Mouse (Mus musculus): ENCODE measurements around the gene AK157302. TPM values are rescaled to one million over a fixed set of nuclear protein-coding genes. Genes with fewer than 3 reads are reported as not detected.

The AK157302 gene
- total RNA-seq (2014; rRNA removed) (0.14 and 0.16 TPM in 2 replicates), polyA plus RNA-seq (2015; fragmentation: Nextera tagmentation; extraction: Ambion mirVana) (0.43 and 0.53 TPM in 2 replicates)

GRCm38 (mm10) chr13:21495080-21495479, at the start of gene AK157302:
AK157302 (plus strand) TSS chr13:21495223.
- WGBS: 92% methylated on average over 21 of the region's 21 CpGs
- no peaks in the 10 kb centered on the region for H3K27me3 ChIP-seq (ENCODE audit: insufficient read depth, low read length)
- no peak within 1 kb of the TSS for H3K4me2 ChIP-seq (ENCODE audit: low read depth, low read length)

DNA sequence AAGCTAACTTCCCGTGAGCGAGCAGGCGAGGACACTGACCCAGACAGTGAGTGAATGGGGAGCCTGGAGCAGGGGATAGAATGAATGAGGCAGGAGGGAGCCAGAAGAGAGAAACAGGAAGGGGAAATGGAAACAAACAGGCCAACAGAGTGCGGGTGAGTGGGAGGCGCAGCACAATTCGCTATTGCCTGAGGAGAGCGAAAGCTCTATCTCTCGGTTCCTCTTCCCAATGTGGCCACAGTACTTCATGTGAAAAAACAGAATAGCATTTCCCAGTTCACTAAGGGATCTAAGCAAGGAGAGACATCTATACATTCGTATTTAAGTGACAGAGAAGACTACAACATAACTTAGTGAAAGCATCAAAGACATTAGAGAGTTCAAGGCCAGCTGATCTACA, 48.2 kb upstream of the AK157302 start:
- TF ChIP-seq CTCF (IDR thresholded peaks at IDR 0.05; ENCODE audit: low read depth): no peak
- H3K27ac ChIP-seq: no peak overlapping the region
- H3K9ac ChIP-seq (replicated peaks; ENCODE audit: low read length): no peak overlapping the region
- DNase-seq (ENCODE audit: low spot score) (no peak), ATAC-seq (no peak)
- H3K9me3 ChIP-seq (ENCODE audit: low read length): no peaks in the 10 kb centered on the region
- H3K4me2 ChIP-seq (ENCODE audit: low read depth, low read length): no peak overlapping the region
- H3K36me3 ChIP-seq (ENCODE audit: insufficient read depth, low read length): peaks cover 29% of the 10 kb centered on the region; the same call in 1 of the 2 replicates
- H3K4me1 ChIP-seq (ENCODE audit: insufficient read depth, low read length): no peaks in the 10 kb centered on the region
- no peaks in the 10 kb centered on the region for H3K27me3 ChIP-seq (ENCODE audit: insufficient read depth, low read length)
- WGBS: 83% methylated on average over 9 of the region's 9 CpGs
- no peak overlapping the region for H3K4me3 ChIP-seq (ENCODE audit: low read length)

More at GRCm38 (mm10) chr13:21495080-21495479, at the start of gene AK157302:
- ATAC-seq: no peak
- Histone ChIP-seq H3K4me3 (ENCODE audit: low read length) (no peak within 1 kb of the TSS), H3K36me3 (ENCODE audit: insufficient read depth, low read length) (no peaks in the 10 kb centered on the region), H3K4me1 (ENCODE audit: insufficient read depth, low read length) (no peaks in the 10 kb centered on the region), H3K9me3 (ENCODE audit: low read length) (no peaks in the 10 kb centered on the region), H3K27ac (no peak within 1 kb of the TSS), H3K9ac (replicated peaks; ENCODE audit: low read length) (no peak within 1 kb of the TSS)
- DNase-seq (ENCODE audit: low spot score): no peak
- no peak for TF ChIP-seq CTCF (IDR thresholded peaks at IDR 0.05; ENCODE audit: low read depth)

DNA sequence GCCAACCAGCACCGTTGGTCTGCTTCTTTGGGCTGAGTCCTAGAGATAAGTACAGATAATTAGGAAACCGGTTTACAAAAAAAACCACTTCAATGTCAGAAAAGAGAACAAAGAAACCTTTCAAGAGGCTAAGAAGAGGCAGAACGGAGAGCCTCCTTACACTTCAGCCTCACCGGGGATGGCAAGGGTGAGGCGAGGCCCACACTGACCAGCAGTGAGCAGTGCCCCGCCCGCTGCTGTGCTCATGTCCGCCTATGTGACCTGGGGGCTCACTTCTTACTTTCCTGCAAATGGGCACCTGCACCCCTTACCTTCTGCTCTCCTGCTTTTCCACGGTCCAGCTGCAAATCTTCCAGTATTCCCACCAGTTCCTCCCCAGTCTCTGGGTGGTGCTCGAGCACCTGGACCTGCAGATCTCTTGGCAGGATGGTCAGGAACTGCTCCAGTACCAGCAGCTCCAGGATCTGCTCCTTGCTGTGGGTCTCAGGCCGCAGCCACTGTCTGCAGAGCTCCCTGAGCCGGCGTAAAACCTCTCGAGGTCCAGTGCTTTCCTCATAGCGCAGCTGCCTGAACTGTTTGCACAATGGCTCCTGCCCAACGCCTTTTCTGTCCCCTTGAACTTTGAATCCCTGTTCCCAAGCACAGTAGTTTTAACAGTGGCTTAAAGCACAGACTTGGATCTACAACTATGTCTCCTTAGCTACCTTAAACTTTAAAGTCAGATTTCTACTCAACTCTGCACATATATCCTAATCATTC, 47.0 kb upstream of the AK157302 start:
- DNase-seq (ENCODE audit: low spot score) (no peak), ATAC-seq (no peak)
- peaks cover 7% of the 10 kb centered on the region; the same call in 1 of the 2 replicates for H3K4me1 ChIP-seq (ENCODE audit: insufficient read depth, low read length)
- WGBS: 83% methylated on average over 16 of the region's 16 CpGs
- TF ChIP-seq CTCF (IDR thresholded peaks at IDR 0.05; ENCODE audit: low read depth): no peak
- H3K27me3 ChIP-seq (ENCODE audit: insufficient read depth, low read length): no peaks in the 10 kb centered on the region
- no peaks in the 10 kb centered on the region for H3K9me3 ChIP-seq (ENCODE audit: low read length)
- no peak overlapping the region for H3K27ac ChIP-seq
- peaks cover 29% of the 10 kb centered on the region; the same call in 1 of the 2 replicates for H3K36me3 ChIP-seq (ENCODE audit: insufficient read depth, low read length)
- no peak overlapping the region for H3K9ac ChIP-seq (replicated peaks; ENCODE audit: low read length)
- H3K4me2 ChIP-seq (ENCODE audit: low read depth, low read length): no peak overlapping the region
- H3K4me3 ChIP-seq (ENCODE audit: low read length): no peak overlapping the region

- Histone ChIP-seq H3K36me3 (ENCODE audit: insufficient read depth, low read length) (0 out of 2 replicates have a peak, but pooled peaks cover 2% of the 10 kb centered on the region), H3K4me2 (ENCODE audit: low read depth, low read length) (peak overlapping the region; percentile 54), H3K4me3 (ENCODE audit: low read length) (peak overlapping the region; percentile 76), H3K9ac (replicated peaks; ENCODE audit: low read length) (peak overlapping the region; percentile 67), H3K9me3 (ENCODE audit: low read length) (no peaks in the 10 kb centered on the region), H3K4me1 (ENCODE audit: insufficient read depth, low read length) (peaks cover 7% of the 10 kb centered on the region; the same call in 1 of the 2 replicates), H3K27me3 (ENCODE audit: insufficient read depth, low read length) (no peaks in the 10 kb centered on the region), H3K27ac (peak overlapping the region; percentile 73; the same call in 1 of the 2 replicates)
- ATAC-seq: peak; percentile 28; the same call in 1 of the 2 replicates
- peak; percentile 5 for DNase-seq (ENCODE audit: low spot score)
- WGBS: 5% methylated on average over 13 of the region's 13 CpGs
- TF ChIP-seq CTCF (IDR thresholded peaks at IDR 0.05; ENCODE audit: low read depth): no peak
Observed at GRCm38 (mm10) chr13:21453042-21453441, 42.0 kb upstream of the AK157302 start.

GRCm38 (mm10) chr13:21453449-21453848, 41.6 kb upstream of the AK157302 start, which contains the start of gene Zscan26:
Zscan26 (minus strand) TSS chr13:21453730.
- no peak for TF ChIP-seq CTCF (IDR thresholded peaks at IDR 0.05; ENCODE audit: low read depth)
- DNase-seq (ENCODE audit: low spot score) (peak; percentile 91), ATAC-seq (peak; percentile 97)
- no peaks in the 10 kb centered on the region for H3K36me3 ChIP-seq (ENCODE audit: insufficient read depth, low read length)
- H3K4me1 ChIP-seq (ENCODE audit: insufficient read depth, low read length): peaks cover 7% of the 10 kb centered on the region; the same call in 1 of the 2 replicates
- peak within 1 kb of the TSS; percentile 73; the same call in 1 of the 2 replicates for H3K27ac ChIP-seq
- under 1% methylated on average over 23 of the region's 23 CpGs for WGBS
- peak within 1 kb of the TSS; percentile 67 for H3K9ac ChIP-seq (replicated peaks; ENCODE audit: low read length)
- peak within 1 kb of the TSS; percentile 54 for H3K4me2 ChIP-seq (ENCODE audit: low read depth, low read length)
- no peaks in the 10 kb centered on the region for H3K27me3 ChIP-seq (ENCODE audit: insufficient read depth, low read length)
- no peaks in the 10 kb centered on the region for H3K9me3 ChIP-seq (ENCODE audit: low read length)
- H3K4me3 ChIP-seq (ENCODE audit: low read length): peak within 1 kb of the TSS; percentile 76

DNA sequence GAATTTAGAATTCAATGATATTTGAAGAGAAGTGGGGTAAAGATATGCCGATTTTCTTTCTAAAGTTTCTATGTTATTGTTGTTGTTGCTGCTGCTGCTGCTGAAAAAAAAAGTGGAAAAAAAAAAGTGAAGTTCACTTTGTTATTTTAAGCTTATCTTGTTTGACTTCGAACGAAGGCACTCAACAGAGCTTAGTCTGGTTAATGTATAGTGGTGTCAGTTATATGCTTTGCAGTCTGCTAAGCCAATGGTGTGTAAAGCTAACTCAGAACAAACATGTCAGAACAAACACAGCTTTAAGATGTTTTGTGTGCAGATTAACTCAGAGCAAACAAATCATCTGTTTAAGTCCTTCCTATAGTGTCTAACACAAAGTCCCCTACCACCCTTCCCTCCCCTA, 40.9 kb upstream of the AK157302 start:
- 92% methylated on average over 3 of the region's 3 CpGs for WGBS
- Histone ChIP-seq H3K4me2 (ENCODE audit: low read depth, low read length) (peak overlapping the region; percentile 54; the same call in 1 of the 2 replicates), H3K36me3 (ENCODE audit: insufficient read depth, low read length) (no peaks in the 10 kb centered on the region), H3K27ac (no peak overlapping the region), H3K9ac (replicated peaks; ENCODE audit: low read length) (no peak overlapping the region), H3K4me1 (ENCODE audit: insufficient read depth, low read length) (peaks cover 7% of the 10 kb centered on the region; the same call in 1 of the 2 replicates), H3K9me3 (ENCODE audit: low read length) (no peaks in the 10 kb centered on the region), H3K27me3 (ENCODE audit: insufficient read depth, low read length) (no peaks in the 10 kb centered on the region), H3K4me3 (ENCODE audit: low read length) (peak overlapping the region; percentile 76; the same call in 1 of the 2 replicates)
- DNase-seq (ENCODE audit: low spot score): no peak
- no peak for TF ChIP-seq CTCF (IDR thresholded peaks at IDR 0.05; ENCODE audit: low read depth)
- ATAC-seq: no peak
